10 mouse cellular contexts compared by ENCODE assay signal in the genomic region with DNA sequence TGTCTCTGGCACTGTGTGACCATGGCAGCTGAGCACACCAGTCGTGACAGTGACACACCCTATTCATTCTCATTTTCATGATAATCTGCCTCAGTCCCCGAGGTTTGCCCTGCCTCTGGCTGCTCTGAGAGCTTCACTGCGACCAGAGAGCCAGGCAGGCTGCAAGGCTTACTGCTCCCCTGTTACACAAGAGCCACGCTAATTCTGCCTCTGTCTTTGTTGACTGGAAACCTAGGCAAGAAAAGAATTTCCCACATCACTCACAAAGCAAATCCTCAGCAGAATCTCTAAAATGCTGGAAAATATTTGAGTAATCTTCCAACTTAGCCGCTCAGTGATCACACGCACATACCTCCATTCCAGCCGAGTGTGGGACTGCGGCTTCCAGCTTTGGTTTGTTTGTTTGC.
DNase-seq lines count a peak whose midpoint lies in the region; ATAC-seq and TF ChIP-seq lines count a peak whose summit lies in the region.
"Had no signal": no experiment of that assay in that cellular context is flagged by ENCODE, and none has a peak within 500 bp of the region (broad histone marks: within the 10 kb centered on the region; RNA-seq: fewer than 3 reads in every experiment).

No protein-coding gene starts in this region.

- no peak overlapping the region for H3K27ac ChIP-seq in lung, embryonic 16.5 days (ENCODE audit: low read length)
- no peak overlapping the region for H3K27ac ChIP-seq in forebrain, embryonic 14.5 days (ENCODE audit: low read depth, low read length)
- peak overlapping the region; percentile 52 for H3K27ac ChIP-seq in neural tube, embryonic 14.5 days (ENCODE audit: low read depth, low read length)

- no peak overlapping the region for H3K4me2 ChIP-seq in lung, embryonic 16.5 days (ENCODE audit: low read depth, low read length)
- H3K4me2 ChIP-seq in forebrain, embryonic 14.5 days (ENCODE audit: low read length): no peak overlapping the region
- H3K4me2 ChIP-seq in neural tube, embryonic 14.5 days (ENCODE audit: low read depth, low read length): no peak overlapping the region

- WGBS in lung, embryonic 16.5 days: 15% methylated on average over 8 of the region's 8 CpGs
- 21% methylated on average over 8 of the region's 8 CpGs for WGBS in lung, adult 2 months
- 43% methylated on average over 8 of the region's 8 CpGs for WGBS in forebrain, embryonic 14.5 days
- 41% methylated on average over 8 of the region's 8 CpGs for WGBS in neural tube, embryonic 14.5 days

- no peak for TF ChIP-seq CTCF in lung, adult 2 months (IDR thresholded peaks at IDR 0.05; ENCODE audit: insufficient read depth, low read length)

- ATAC-seq in lung, embryonic 16.5 days (ENCODE audit: low read depth): peak; percentile 66; the same call in 1 of the 2 replicates
- no peak for ATAC-seq in forebrain, embryonic 14.5 days
- ATAC-seq in neural tube, embryonic 14.5 days (ENCODE audit: low read depth): no peak

- no peak for TF ChIP-seq POLR2A in lung, adult 2 months (IDR thresholded peaks at IDR 0.05; ENCODE audit: borderline replicate concordance, extremely low read depth, low read depth, low read length)

- H3K9ac ChIP-seq in lung, embryonic 16.5 days (ENCODE audit: low read length): no peak overlapping the region
- H3K9ac ChIP-seq in forebrain, embryonic 14.5 days (ENCODE audit: low read length): no peak overlapping the region
- H3K9ac ChIP-seq in neural tube, embryonic 14.5 days (replicated peaks; ENCODE audit: low read depth, low read length): no peak overlapping the region

- peaks cover 10% of the 10 kb centered on the region for H3K4me1 ChIP-seq in lung, embryonic 16.5 days (replicated peaks; ENCODE audit: control insufficient read depth, insufficient read depth, low read length)
- peaks cover 3% of the 10 kb centered on the region for H3K4me1 ChIP-seq in lung, adult 2 months (ENCODE audit: control insufficient read depth, insufficient read depth, low read length)
- H3K4me1 ChIP-seq in forebrain, embryonic 14.5 days (ENCODE audit: control insufficient read depth, insufficient read depth, low read length): 0 out of 2 replicates have a peak, but pooled peaks cover 1% of the 10 kb centered on the region
- 0 out of 2 replicates have a peak, but pooled peaks cover 3% of the 10 kb centered on the region for H3K4me1 ChIP-seq in neural tube, embryonic 14.5 days (ENCODE audit: control insufficient read depth, insufficient read depth, low read length)

- DNase-seq in lung, adult 2 months: no peak
- DNase-seq in forebrain, embryonic 14.5 days (ENCODE audit: low spot score): peak; percentile 26
- DNase-seq in kidney, postnatal 36 days: peak; percentile 28 to 36
- DNase-seq in adipocyte (ENCODE audit: low spot score): no peak
- no peak for DNase-seq in retina, embryonic 14.5 days (ENCODE audit: low spot score)
- no peak for DNase-seq in right cerebral cortex, postnatal 14 days
- DNase-seq: cerebellum, adult 8-10 months had no signal

- no peaks in the 10 kb centered on the region for H3K9me3 ChIP-seq in lung, embryonic 16.5 days (ENCODE audit: control insufficient read depth, low read length)
- H3K9me3 ChIP-seq in forebrain, embryonic 14.5 days (replicated peaks; ENCODE audit: control insufficient read depth, low read length): no peaks in the 10 kb centered on the region
- no peaks in the 10 kb centered on the region for H3K9me3 ChIP-seq in neural tube, embryonic 14.5 days (ENCODE audit: control insufficient read depth, low read length)
- H3K9me3 ChIP-seq: G1E had no signal

- H3K27me3 ChIP-seq in lung, embryonic 16.5 days (ENCODE audit: control insufficient read depth, insufficient read depth, low read depth, low read length): no peaks in the 10 kb centered on the region
- H3K27me3 ChIP-seq in forebrain, embryonic 14.5 days (replicated peaks; ENCODE audit: control insufficient read depth, insufficient read depth, low read length): no peaks in the 10 kb centered on the region
- H3K27me3 ChIP-seq in neural tube, embryonic 14.5 days (ENCODE audit: control insufficient read depth, insufficient read depth, low read length): no peaks in the 10 kb centered on the region

- no peak overlapping the region for H3K4me3 ChIP-seq in lung, embryonic 16.5 days (ENCODE audit: low read length)
- no peak overlapping the region for H3K4me3 ChIP-seq in lung, adult 2 months (replicated peaks; ENCODE audit: extremely low read depth, low read depth, low read length)
- H3K4me3 ChIP-seq in forebrain, embryonic 14.5 days (ENCODE audit: low read depth, low read length): no peak overlapping the region
- H3K4me3 ChIP-seq in neural tube, embryonic 14.5 days (ENCODE audit: low read depth, low read length): no peak overlapping the region

- H3K36me3 ChIP-seq in lung, embryonic 16.5 days (ENCODE audit: control insufficient read depth, insufficient read depth, low read length): no peaks in the 10 kb centered on the region
- no peaks in the 10 kb centered on the region for H3K36me3 ChIP-seq in forebrain, embryonic 14.5 days (ENCODE audit: control insufficient read depth, insufficient read depth, low read length)
- no peaks in the 10 kb centered on the region for H3K36me3 ChIP-seq in neural tube, embryonic 14.5 days (ENCODE audit: control insufficient read depth, insufficient read depth, low read length)
- H3K36me3 ChIP-seq: G1E had no signal

Comparison
In these comparisons a context has a peak if more than half of its experiments do, and no peak if none do; other contexts are left out.
1. DNase-seq: peak in forebrain, embryonic 14.5 days (single experiment) and kidney, postnatal 36 days (2 of 2); none in lung, adult 2 months (single experiment), adipocyte (single experiment), retina, embryonic 14.5 days (single experiment) and right cerebral cortex, postnatal 14 days (single experiment).